Mouse (Mus musculus) midbrain, embryonic 13.5 days (tissue): ENCODE data around the gene Kcnj3. TPM values are rescaled to one million over a fixed set of nuclear protein-coding genes. Genes with fewer than 3 reads are reported as not detected.

Source experiments
- ATAC-seq: fragments of 200-750 bp; cut with Nextera tagmentation; 2 replicates; pipeline ENCODE4 v1.8.0; 2017; ENCODE audit warnings: mild to moderate bottlenecking, moderate TSS enrichment, moderate library complexity
- H3K27ac ChIP-seq: fragments of 300-500 bp; sonication (generic); 2 replicates; pipeline ENCODE4 v1.5.1; 2015; ENCODE audit warnings: inconsistent platforms, mild to moderate bottlenecking, moderate library complexity
- H3K27me3 ChIP-seq: fragments of 300-500 bp; sonication (generic); 2 replicates; pipeline ENCODE4 v1.6.1; 2015; ENCODE audit warnings: mild to moderate bottlenecking, inconsistent platforms
- H3K36me3 ChIP-seq: fragments of 300-500 bp; sonication (generic); 2 replicates; pipeline ENCODE4 v1.6.1; 2015; ENCODE audit warnings: mild to moderate bottlenecking, inconsistent platforms
- H3K4me1 ChIP-seq: fragments of 300-500 bp; sonication (generic); replicated peaks from 2 replicates; pipeline ENCODE4 v1.6.1; 2015; ENCODE audit warnings: inconsistent platforms
- H3K4me2 ChIP-seq: fragments of 300-500 bp; sonication (generic); replicated peaks from 2 replicates; pipeline ENCODE4 v1.6.1; 2015; ENCODE audit warnings: moderate library complexity, mild to moderate bottlenecking, inconsistent platforms
- H3K4me3 ChIP-seq: fragments of 300-500 bp; sonication (generic); replicated peaks from 2 replicates; pipeline ENCODE4 v1.5.1; 2015; ENCODE audit warnings: mild to moderate bottlenecking, inconsistent platforms
- H3K9ac ChIP-seq: fragments of 300-500 bp; sonication (generic); replicated peaks from 2 replicates; pipeline ENCODE4 v1.6.1; 2015; ENCODE audit warnings: mild to moderate bottlenecking, inconsistent platforms
- H3K9me3 ChIP-seq: fragments of 300-500 bp; sonication (generic); 2 replicates; pipeline ENCODE4 v1.6.1; 2016; ENCODE audit warnings: mild to moderate bottlenecking, inconsistent platforms
- WGBS: fragments of 180-500 bp; shearing (Covaris S2); methylation state at CpG from one replicate; pipeline ENCODE4 v1.1.7; 2015; 5-methylcytosine and 5-hydroxymethylcytosine counted together
- polyA plus RNA-seq: library from polyadenylated mRNA; unstranded; fragments of >200 nt; fragmentation: Nextera tagmentation; extraction: Ambion mirVana; gene quantifications from 2 replicates; pipeline ENCODE4 v1.2.1, GENCODE M21; 2015

Kcnj3 gene
- polyA plus RNA-seq, 1 experiment from 2014 or later, result 2.4 TPM

GRCm38 (mm10) chr2:55534946-55535345 is 99.2 kb downstream of the Kcnj3 start:
- Histone ChIP-seq H3K27ac (no peak overlapping the region), H3K4me2 (no peak overlapping the region), H3K27me3 (no peaks in the 10 kb centered on the region), H3K4me3 (no peak overlapping the region), H3K4me1 (no peaks in the 10 kb centered on the region), H3K36me3 (no peaks in the 10 kb centered on the region), H3K9me3 (no peaks in the 10 kb centered on the region), H3K9ac (no peak overlapping the region)
- WGBS, result 75% methylated on average over 2 of the region's 2 CpGs
- no peak for ATAC-seq

- Histone ChIP-seq H3K36me3 (no peaks in the 10 kb centered on the region), H3K4me3 (no peak overlapping the region), H3K9me3 (no peaks in the 10 kb centered on the region), H3K4me1 (no peaks in the 10 kb centered on the region), H3K4me2 (no peak overlapping the region), H3K27ac (no peak overlapping the region), H3K27me3 (no peaks in the 10 kb centered on the region), H3K9ac (no peak overlapping the region)
- ATAC-seq, result no peak
- 83% methylated on average over 1 of the region's 1 CpGs for WGBS
Measured at GRCm38 (mm10) chr2:55535482-55535881, 99.7 kb downstream of the Kcnj3 start.

- Histone ChIP-seq H3K9ac (no peak overlapping the region), H3K27me3 (no peaks in the 10 kb centered on the region), H3K27ac (no peak overlapping the region), H3K36me3 (no peaks in the 10 kb centered on the region), H3K4me3 (no peak overlapping the region), H3K4me2 (no peak overlapping the region), H3K4me1 (no peaks in the 10 kb centered on the region), H3K9me3 (no peaks in the 10 kb centered on the region)
- ATAC-seq, result no peak
Measured at GRCm38 (mm10) chr2:55547612-55548011, 111.8 kb downstream of the Kcnj3 start.

GRCm38 (mm10) chr2:55558368-55558985 is 122.7 kb downstream of the Kcnj3 start:
- no peak for ATAC-seq
- H3K27me3 ChIP-seq, result no peaks in the 10 kb centered on the region
- H3K4me2 ChIP-seq, result no peak overlapping the region
- no peak overlapping the region for H3K27ac ChIP-seq
- no peak overlapping the region for H3K9ac ChIP-seq
- no peaks in the 10 kb centered on the region for H3K9me3 ChIP-seq
- no peak overlapping the region for H3K4me3 ChIP-seq
- H3K4me1 ChIP-seq, result no peaks in the 10 kb centered on the region
- 64% methylated on average over 4 of the region's 4 CpGs for WGBS
- H3K36me3 ChIP-seq, result no peaks in the 10 kb centered on the region

GRCm38 (mm10) chr2:55569291-55569690 is 133.5 kb downstream of the Kcnj3 start:
- WGBS, result 97% methylated on average over 7 of the region's 7 CpGs
- ATAC-seq, result no peak

GRCm38 (mm10) chr2:55571425-55571824 is 135.7 kb downstream of the Kcnj3 start:
- Histone ChIP-seq H3K4me1 (no peaks in the 10 kb centered on the region), H3K9me3 (no peaks in the 10 kb centered on the region), H3K36me3 (no peaks in the 10 kb centered on the region), H3K4me3 (no peak overlapping the region), H3K27me3 (no peaks in the 10 kb centered on the region), H3K9ac (no peak overlapping the region), H3K4me2 (no peak overlapping the region), H3K27ac (no peak overlapping the region)
- WGBS, result 75% methylated on average over 3 of the region's 3 CpGs
- no peak for ATAC-seq

More at GRCm38 (mm10) chr2:55569291-55569690, 133.5 kb downstream of the Kcnj3 start:
- no peaks in the 10 kb centered on the region for H3K36me3 ChIP-seq
- H3K4me1 ChIP-seq, result no peaks in the 10 kb centered on the region
- H3K4me2 ChIP-seq, result no peak overlapping the region
- H3K9me3 ChIP-seq, result no peaks in the 10 kb centered on the region
- no peaks in the 10 kb centered on the region for H3K27me3 ChIP-seq
- no peak overlapping the region for H3K4me3 ChIP-seq
- H3K27ac ChIP-seq, result no peak overlapping the region
- H3K9ac ChIP-seq, result no peak overlapping the region

GRCm38 (mm10) chr2:55580286-55580685 is 144.5 kb downstream of the Kcnj3 start:
- Histone ChIP-seq H3K4me2 (no peak overlapping the region), H3K9ac (no peak overlapping the region), H3K4me1 (no peaks in the 10 kb centered on the region), H3K27ac (no peak overlapping the region), H3K9me3 (no peaks in the 10 kb centered on the region), H3K36me3 (no peaks in the 10 kb centered on the region), H3K27me3 (no peaks in the 10 kb centered on the region), H3K4me3 (no peak overlapping the region)
- WGBS, result 68% methylated on average over 2 of the region's 2 CpGs
- no peak for ATAC-seq

GRCm38 (mm10) chr2:55591226-55591988 is 155.6 kb downstream of the Kcnj3 start:
- Histone ChIP-seq H3K27me3 (no peaks in the 10 kb centered on the region), H3K27ac (no peak overlapping the region), H3K4me2 (no peak overlapping the region), H3K36me3 (no peaks in the 10 kb centered on the region), H3K9ac (no peak overlapping the region), H3K4me1 (no peaks in the 10 kb centered on the region), H3K9me3 (no peaks in the 10 kb centered on the region), H3K4me3 (no peak overlapping the region)
- 72% methylated on average over 3 of the region's 3 CpGs for WGBS
- ATAC-seq, result no peak
